Mouse (Mus musculus): ENCODE measurements around the gene Fabp6.

- TF ChIP-seq POLR2A (IDR thresholded peaks at IDR 0.05; ENCODE audit: insufficient read depth, low read depth, low read length) (no peak), CTCF (IDR thresholded peaks at IDR 0.05; ENCODE audit: insufficient read depth, low read depth, low read length) (no peak)
These were observed 35.9 kb downstream of the Fabp6 start for GRCm38 (mm10) chr11:43565414-43565813.
